Mouse (Mus musculus) cerebellum, postnatal 14 days (tissue): ENCODE data around the gene Gm20828.
"Not testable (repeated sequence)": the region's sequence is repeated elsewhere in the genome, so short reads cannot be mapped to it uniquely, and the experiment has no call there.

ENCODE experiments used
- DNase-seq, 2 experiments: peaks; one replicate each; pipeline ENCODE4 v3.0.0; 2021; ENCODE audit warnings: mixed read lengths in 2 of 2

Gene Gm20828

DNA sequence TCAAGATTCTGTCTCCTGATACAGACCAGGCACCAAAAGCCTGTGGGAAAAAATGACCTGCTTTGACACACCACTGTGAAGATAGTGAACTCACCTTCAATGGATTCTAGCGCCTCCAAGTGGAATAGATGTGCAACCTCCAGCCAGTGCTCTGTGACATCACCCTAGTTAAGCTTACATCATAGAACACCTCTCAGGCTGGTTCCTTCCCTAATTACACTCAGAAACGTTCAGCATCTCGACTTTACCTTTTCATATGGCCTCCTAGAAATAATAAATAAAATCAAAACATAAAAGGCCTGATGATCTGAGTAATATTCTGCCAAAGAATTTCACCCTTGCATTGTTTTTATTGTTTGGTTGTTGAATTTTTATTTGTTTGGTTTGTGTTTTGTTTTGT, at the start of gene Gm20828:
Gm20828 (minus strand) TSS at position 101 of the 400 bp plus-strand sequence.
- not testable (repeated sequence) for DNase-seq
